Mouse (Mus musculus) limb, embryonic 13.5 days (tissue): ENCODE data around the gene Atxn2l. TPM values are rescaled to one million over a fixed set of nuclear protein-coding genes. Genes with fewer than 3 reads are reported as not detected.
"Not testable (repeated sequence)": the region's sequence is repeated elsewhere in the genome, so short reads cannot be mapped to it uniquely, and the experiment has no call there.

Experiments
- ATAC-seq: fragments of 200-750 bp; cut with Nextera tagmentation; 2 replicates; pipeline ENCODE4 v1.8.0; 2017; ENCODE audit warnings: low read depth, moderate number of reproducible peaks, moderate TSS enrichment; ENCODE audit not compliant: low FRiP score
- H3K27ac ChIP-seq: fragments of 300-500 bp; sonication (generic); 2 replicates; pipeline ENCODE4 v1.5.1; 2015; ENCODE audit warnings: inconsistent platforms, mild to moderate bottlenecking, moderate library complexity
- H3K27me3 ChIP-seq: fragments of 300-500 bp; sonication (generic); 2 replicates; pipeline ENCODE4 v1.6.1; 2015; ENCODE audit warnings: mild to moderate bottlenecking, inconsistent platforms
- H3K36me3 ChIP-seq: fragments of 300-500 bp; sonication (generic); 2 replicates; pipeline ENCODE4 v1.6.1; 2015; ENCODE audit warnings: inconsistent platforms, mild to moderate bottlenecking, moderate library complexity
- H3K4me1 ChIP-seq: fragments of 300-500 bp; sonication (generic); 2 replicates; pipeline ENCODE4 v1.6.1; 2015; ENCODE audit warnings: inconsistent platforms
- H3K4me2 ChIP-seq: fragments of 300-500 bp; sonication (generic); replicated peaks from 2 replicates; pipeline ENCODE4 v1.6.1; 2015; ENCODE audit warnings: inconsistent platforms, mild to moderate bottlenecking, moderate library complexity
- H3K4me3 ChIP-seq: fragments of 300-500 bp; sonication (generic); 2 replicates; pipeline ENCODE4 v1.5.1; 2015; ENCODE audit warnings: moderate library complexity, mild to moderate bottlenecking, inconsistent platforms
- H3K9ac ChIP-seq: fragments of 300-500 bp; sonication (generic); 2 replicates; pipeline ENCODE4 v1.6.1; 2015; ENCODE audit warnings: mild to moderate bottlenecking, inconsistent platforms
- H3K9me3 ChIP-seq: fragments of 300-500 bp; sonication (generic); 2 replicates; pipeline ENCODE4 v1.6.1; 2016; ENCODE audit warnings: inconsistent platforms
- WGBS: fragments of 180-500 bp; shearing (Covaris S2); methylation state at CpG from one replicate; pipeline ENCODE4 v1.1.7; 2015; 5-methylcytosine and 5-hydroxymethylcytosine counted together
- polyA plus RNA-seq: library from polyadenylated mRNA; unstranded; fragments of >200 nt; fragmentation: Nextera tagmentation; extraction: Ambion mirVana; gene quantifications from 2 replicates; pipeline ENCODE4 v1.2.1, GENCODE M21; 2015

The Atxn2l gene
- polyA plus RNA-seq, 1 experiment from 2014 or later: 51.8 TPM

DNA sequence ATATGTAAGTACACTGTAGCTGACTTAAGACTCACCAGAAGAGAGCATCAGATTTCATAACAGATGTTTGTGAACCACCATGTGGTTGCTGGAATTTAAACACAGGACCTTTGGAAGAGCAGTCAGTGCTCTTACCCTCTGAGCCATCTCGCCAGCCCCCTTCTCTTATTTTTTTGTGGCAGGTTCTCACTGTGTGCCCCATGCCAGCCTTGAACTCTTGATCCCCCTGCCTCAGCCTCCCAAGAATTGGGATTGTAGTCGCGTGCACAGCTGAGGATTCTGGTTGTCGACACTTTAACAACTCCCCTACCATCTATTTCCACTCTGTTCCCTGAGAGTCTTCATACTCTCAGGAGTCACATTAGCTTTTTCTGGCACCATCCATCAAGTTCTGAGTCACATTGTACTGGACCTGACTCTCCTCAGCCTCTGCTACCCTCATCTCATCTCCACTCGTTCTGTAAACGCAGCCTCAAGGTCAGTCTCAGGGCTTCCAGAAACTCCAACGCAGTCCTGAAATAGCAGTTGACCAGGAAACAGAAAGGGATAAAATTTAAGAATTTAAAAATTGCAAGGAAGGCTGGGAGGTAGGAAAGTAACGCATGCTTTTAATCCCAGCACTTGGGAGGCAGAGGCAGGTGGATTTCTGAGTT is 4.0 kb upstream of the Atxn2l start:
- H3K4me1 ChIP-seq: peaks cover 12% of the 10 kb centered on the region
- H3K4me2 ChIP-seq: no peak overlapping the region

DNA sequence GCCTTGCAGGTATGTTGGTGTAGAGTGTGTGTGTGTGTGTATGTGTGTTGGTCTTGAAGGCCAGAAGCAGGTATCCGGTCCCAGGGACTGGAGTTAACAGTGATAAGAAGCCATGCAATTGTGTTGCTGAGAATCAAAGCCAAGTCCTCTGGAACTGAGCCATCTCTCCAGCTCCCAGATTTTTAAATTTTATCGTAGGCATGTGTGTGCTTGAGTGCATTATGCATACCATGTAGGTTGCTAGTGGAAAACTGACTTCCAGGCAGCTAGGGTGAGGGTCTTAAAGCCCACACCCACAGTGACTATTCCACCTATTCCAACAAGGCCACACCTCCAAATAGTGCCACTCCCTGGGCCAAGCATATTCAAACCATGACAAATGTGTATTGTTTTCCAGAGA is 1.7 kb upstream of the Atxn2l start:
- H3K9ac ChIP-seq: no peak overlapping the region
- H3K36me3 ChIP-seq: peaks cover 14% of the 10 kb centered on the region
- no peaks in the 10 kb centered on the region for H3K9me3 ChIP-seq
- H3K4me2 ChIP-seq: no peak overlapping the region
- 78% methylated on average over 2 of the region's 2 CpGs for WGBS
- no peak overlapping the region for H3K27ac ChIP-seq
- no peak for ATAC-seq
- no peak overlapping the region for H3K4me3 ChIP-seq
- peaks cover 24% of the 10 kb centered on the region for H3K4me1 ChIP-seq
- H3K27me3 ChIP-seq: no peaks in the 10 kb centered on the region

More for the DNA sequence above, 4.0 kb upstream of the Atxn2l start:
- Histone ChIP-seq H3K4me3 (no peak overlapping the region), H3K9ac (no peak overlapping the region), H3K9me3 (no peaks in the 10 kb centered on the region), H3K36me3 (no peaks in the 10 kb centered on the region), H3K27ac (no peak overlapping the region), H3K27me3 (no peaks in the 10 kb centered on the region)
- 84% methylated on average over 8 of the region's 8 CpGs for WGBS
- no peak for ATAC-seq

DNA sequence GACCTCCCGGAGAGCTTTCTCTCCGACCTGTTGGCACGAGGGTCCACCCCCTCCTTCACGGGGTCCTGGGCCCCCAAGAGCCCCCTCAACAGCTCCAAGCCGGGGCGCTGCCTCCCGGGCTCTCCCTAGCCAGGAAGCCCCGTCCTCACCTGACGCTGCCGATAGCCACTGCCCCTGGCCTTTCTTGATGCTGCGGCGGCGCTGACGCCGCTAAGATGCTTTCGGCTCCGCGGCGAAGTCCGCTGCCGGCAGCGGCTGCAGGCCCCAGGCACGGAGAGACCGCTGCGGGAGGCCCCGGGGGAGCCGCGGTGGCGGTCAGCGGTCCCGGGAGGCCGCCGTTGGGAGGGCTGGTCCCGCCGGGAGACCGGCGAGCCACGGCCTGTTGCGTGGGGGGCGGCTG is 486 bp downstream of the Atxn2l start:
- Histone ChIP-seq H3K4me3 (peak overlapping the region; percentile 85), H3K4me2 (peak overlapping the region; percentile 49), H3K27ac (peak overlapping the region; percentile 99), H3K4me1 (peaks cover 24% of the 10 kb centered on the region), H3K36me3 (peaks cover 36% of the 10 kb centered on the region), H3K9ac (peak overlapping the region; percentile 99), H3K9me3 (no peaks in the 10 kb centered on the region), H3K27me3 (no peaks in the 10 kb centered on the region)
- under 1% methylated on average over 38 of the region's 40 CpGs for WGBS
- no peak for ATAC-seq

DNA sequence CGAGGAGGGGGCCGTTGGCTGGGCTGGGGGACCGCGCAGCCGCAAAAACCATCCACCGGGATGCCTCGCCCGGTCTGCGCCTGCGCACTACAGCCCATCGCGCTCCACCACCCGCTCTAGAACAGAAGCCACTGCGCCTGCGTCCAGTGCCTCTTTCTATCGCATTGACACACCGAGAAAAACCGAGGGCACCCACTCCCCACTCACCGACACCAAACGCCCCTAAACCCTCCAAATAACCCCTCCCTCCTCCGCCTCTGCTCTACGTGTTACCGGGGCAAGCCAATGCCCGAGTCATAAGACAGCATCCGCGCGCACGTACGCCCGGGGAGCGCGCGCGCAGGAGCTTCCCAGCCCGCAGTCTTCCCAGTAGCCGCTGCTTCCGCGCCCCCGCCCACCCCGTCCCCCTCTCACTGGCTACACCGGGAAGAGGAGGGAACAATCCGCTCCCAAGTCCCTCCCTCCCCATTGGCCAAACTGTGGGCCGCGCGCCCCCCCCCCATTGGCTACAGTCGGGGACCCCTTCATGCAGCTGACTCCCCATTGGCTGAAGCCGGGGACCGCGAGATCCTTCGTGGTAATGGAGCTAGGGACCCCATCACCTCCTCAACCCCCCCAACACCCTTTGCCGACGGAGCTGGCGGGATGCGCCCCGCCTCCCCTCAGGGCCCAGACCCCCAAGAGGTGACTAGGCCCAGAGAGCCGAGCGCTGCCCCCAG is 1.1 kb downstream of the Atxn2l start:
- peaks cover 41% of the 10 kb centered on the region for H3K36me3 ChIP-seq
- H3K27me3 ChIP-seq: no peaks in the 10 kb centered on the region
- H3K9me3 ChIP-seq: no peaks in the 10 kb centered on the region
- peaks cover 24% of the 10 kb centered on the region for H3K4me1 ChIP-seq
- peak overlapping the region; percentile 85 for H3K4me3 ChIP-seq
- under 1% methylated on average over 42 of the region's 57 CpGs for WGBS
- H3K27ac ChIP-seq: peak overlapping the region; percentile 99
- H3K9ac ChIP-seq: peak overlapping the region; percentile 99
- H3K4me2 ChIP-seq: peak overlapping the region; percentile 85
- peak; percentile 89 for ATAC-seq

DNA sequence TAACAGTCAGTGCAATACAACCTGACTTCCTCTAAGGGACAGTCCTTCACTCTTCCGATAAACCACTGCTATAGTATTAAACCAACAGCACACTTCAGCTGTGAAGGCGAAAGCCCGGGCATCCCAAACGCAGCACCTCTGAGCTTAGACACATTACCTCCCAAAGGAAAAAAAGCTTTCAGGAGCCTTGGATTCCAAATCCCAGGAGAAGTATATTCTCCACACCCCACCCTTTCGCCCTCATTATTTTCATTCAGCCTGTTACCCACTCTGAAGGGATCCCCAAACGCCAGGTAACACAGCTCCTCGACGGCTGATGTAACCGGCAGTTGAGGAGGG is 1.6 kb downstream of the Atxn2l start:
- Histone ChIP-seq H3K27me3 (no peaks in the 10 kb centered on the region), H3K9me3 (no peaks in the 10 kb centered on the region), H3K27ac (peak overlapping the region; percentile 99), H3K9ac (peak overlapping the region; percentile 99), H3K36me3 (peaks cover 47% of the 10 kb centered on the region), H3K4me3 (peak overlapping the region; percentile 85), H3K4me1 (peaks cover 24% of the 10 kb centered on the region), H3K4me2 (peak overlapping the region; percentile 85)
- 6% methylated on average over 9 of the region's 9 CpGs for WGBS
- no peak for ATAC-seq

DNA sequence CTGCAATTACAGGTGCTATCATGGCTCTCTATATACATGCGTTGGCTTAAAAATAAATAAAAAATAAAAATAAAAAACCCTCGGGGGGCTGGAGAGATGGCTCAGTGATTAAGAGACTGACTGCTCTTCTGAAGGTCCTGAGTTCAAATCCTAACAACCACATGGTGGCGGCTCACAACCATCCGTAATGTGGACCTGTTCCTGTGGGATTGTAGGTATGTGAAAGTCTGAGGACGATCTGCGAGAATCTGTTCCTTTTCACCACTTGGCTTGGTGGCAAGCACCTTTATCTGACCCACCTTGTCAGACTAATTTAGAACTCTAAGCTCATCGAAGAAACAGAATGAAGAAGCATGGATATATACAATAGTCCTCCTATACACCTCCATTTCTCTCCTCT is 3.8 kb downstream of the Atxn2l start:
- no peaks in the 10 kb centered on the region for H3K9me3 ChIP-seq
- no peak overlapping the region for H3K4me2 ChIP-seq
- peaks cover 69% of the 10 kb centered on the region for H3K36me3 ChIP-seq
- ATAC-seq: no peak
- H3K4me3 ChIP-seq: no peak overlapping the region
- H3K9ac ChIP-seq: no peak overlapping the region
- peaks cover 19% of the 10 kb centered on the region for H3K4me1 ChIP-seq
- WGBS: 91% methylated on average over 7 of the region's 7 CpGs
- no peak overlapping the region for H3K27ac ChIP-seq
- H3K27me3 ChIP-seq: no peaks in the 10 kb centered on the region

DNA sequence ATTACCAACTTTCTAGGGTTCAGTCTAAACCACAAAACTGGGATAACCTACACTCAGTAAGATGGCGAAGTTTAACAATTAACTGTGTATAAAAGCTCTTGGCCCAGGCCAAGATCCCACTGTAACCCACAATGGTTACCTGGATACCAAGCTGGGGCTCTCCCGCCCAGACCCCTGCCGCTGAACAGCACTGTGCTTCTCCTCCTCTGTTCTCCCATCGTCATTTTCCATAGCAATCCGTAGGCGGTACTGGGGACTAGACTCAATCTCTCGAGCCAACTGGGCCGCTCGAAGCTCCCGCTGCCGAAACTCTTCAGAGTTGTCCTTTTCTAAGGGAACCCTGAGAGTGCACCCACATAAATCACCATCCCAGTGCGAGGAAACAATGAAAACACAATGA is 5.3 kb downstream of the Atxn2l start:
- Histone ChIP-seq H3K9me3 (no peaks in the 10 kb centered on the region), H3K27me3 (no peaks in the 10 kb centered on the region), H3K4me3 (no peak overlapping the region), H3K27ac (no peak overlapping the region), H3K9ac (no peak overlapping the region), H3K4me1 (peaks cover 12% of the 10 kb centered on the region), H3K36me3 (peaks cover 84% of the 10 kb centered on the region), H3K4me2 (no peak overlapping the region)
- 91% methylated on average over 12 of the region's 12 CpGs for WGBS
- no peak for ATAC-seq

DNA sequence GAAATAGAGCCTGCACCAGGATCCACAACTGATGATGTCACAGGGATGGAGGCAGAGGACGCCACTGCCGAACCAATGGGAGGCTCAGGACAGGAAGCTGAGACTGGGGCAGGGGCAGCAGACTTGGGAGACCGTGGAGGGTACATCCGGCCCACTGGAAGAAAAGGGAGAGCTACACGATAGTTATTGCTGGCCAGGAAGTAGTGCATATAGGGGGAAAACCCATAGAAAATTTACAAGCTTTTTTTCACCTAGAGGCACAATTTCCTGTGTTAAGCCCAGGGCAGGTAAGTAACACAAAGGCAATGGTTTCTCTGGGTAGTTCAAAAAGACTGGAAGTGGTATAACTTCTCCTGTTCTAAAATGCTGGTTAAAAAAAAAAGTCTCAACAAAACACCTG is 6.8 kb downstream of the Atxn2l start:
- Histone ChIP-seq H3K4me2 (no peak overlapping the region), H3K27ac (no peak overlapping the region), H3K36me3 (peaks cover 97% of the 10 kb centered on the region), H3K9ac (no peak overlapping the region), H3K4me1 (peaks cover 10% of the 10 kb centered on the region), H3K27me3 (no peaks in the 10 kb centered on the region), H3K4me3 (no peak overlapping the region), H3K9me3 (no peaks in the 10 kb centered on the region)
- 86% methylated on average over 5 of the region's 5 CpGs for WGBS
- no peak for ATAC-seq

DNA sequence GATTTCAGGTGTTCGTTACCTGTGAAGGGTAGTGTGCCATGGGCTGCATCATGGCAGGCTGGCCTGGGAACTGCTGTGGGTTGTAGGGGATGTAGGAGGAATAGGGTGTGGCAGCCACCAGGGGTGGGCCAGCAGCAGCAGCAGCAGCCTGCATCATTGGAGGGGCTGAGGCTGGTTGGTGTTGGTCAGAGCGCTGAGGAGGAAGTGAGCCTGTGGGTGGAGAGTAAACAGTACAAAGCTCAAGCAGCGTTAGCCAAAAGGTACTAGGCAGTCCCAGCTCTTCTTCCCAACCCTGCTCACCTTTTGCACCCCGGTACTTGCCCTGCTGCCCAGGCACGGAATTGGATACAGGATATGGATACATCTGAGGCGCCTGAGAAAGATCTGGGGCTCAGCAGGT is 9.1 kb downstream of the Atxn2l start:
- ATAC-seq: no peak
- Histone ChIP-seq H3K9ac (no peak overlapping the region; the same call in 1 of the 2 replicates), H3K36me3 (peaks cover 96% of the 10 kb centered on the region)

DNA sequence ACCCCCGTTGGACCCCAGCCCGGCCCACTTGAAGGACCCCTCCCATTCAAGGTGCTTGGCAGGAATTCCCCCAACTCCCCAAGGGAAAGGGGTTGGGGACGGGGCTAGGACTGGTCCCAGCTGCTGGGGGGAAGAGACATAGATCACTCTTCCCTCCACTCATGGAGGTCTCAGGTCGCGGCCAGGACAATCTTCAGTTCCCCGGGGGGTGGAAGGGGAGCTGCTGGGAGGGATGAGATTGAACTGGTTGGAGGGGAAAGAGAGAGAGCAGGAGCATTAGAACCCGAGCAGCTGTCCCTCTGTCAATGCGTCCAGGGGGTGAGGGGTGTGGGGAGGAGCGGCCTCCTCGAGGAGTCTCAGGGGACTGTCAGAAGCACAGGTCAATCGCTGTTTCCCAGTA is 11.3 kb downstream of the Atxn2l start:
- H3K27me3 ChIP-seq: no peaks in the 10 kb centered on the region
- ATAC-seq: no peak
- H3K9me3 ChIP-seq: no peaks in the 10 kb centered on the region
- 55% methylated on average over 11 of the region's 11 CpGs for WGBS
- H3K36me3 ChIP-seq: peaks cover 82% of the 10 kb centered on the region
- H3K9ac ChIP-seq: no peak overlapping the region
- peaks cover 10% of the 10 kb centered on the region for H3K4me1 ChIP-seq
- H3K4me3 ChIP-seq: no peak overlapping the region
- no peak overlapping the region for H3K27ac ChIP-seq
- H3K4me2 ChIP-seq: no peak overlapping the region

More for the DNA sequence above, 9.1 kb downstream of the Atxn2l start:
- Histone ChIP-seq H3K4me2 (no peak overlapping the region), H3K9me3 (no peaks in the 10 kb centered on the region), H3K27ac (no peak overlapping the region), H3K27me3 (no peaks in the 10 kb centered on the region), H3K4me3 (no peak overlapping the region), H3K4me1 (no peaks in the 10 kb centered on the region)
- WGBS: 87% methylated on average over 6 of the region's 6 CpGs

DNA sequence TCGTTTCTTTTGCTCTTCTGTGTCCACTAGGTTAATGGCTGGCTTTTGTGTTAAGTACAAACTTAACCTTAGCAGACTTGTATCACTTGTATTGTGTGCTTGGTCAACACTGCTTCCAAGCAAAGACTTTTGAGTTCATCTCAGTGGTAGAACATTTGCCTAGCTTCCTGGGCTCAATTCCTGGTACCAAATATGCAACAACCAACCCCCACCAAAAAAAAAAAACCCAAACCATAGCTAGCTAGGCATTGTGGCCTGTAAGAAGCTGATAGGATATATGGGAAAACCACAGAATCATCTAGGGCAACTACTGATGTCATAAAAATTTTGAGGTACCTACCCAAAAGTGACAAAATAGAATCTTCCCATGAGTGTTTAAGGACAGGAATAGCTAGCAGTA is 12.2 kb downstream of the Atxn2l start:
- peaks cover 12% of the 10 kb centered on the region for H3K4me1 ChIP-seq
- H3K4me2 ChIP-seq: no peak overlapping the region
- H3K9me3 ChIP-seq: no peaks in the 10 kb centered on the region
- H3K36me3 ChIP-seq: peaks cover 72% of the 10 kb centered on the region
- no peak overlapping the region for H3K27ac ChIP-seq
- no peak overlapping the region for H3K9ac ChIP-seq
- no peak overlapping the region for H3K4me3 ChIP-seq
- no peaks in the 10 kb centered on the region for H3K27me3 ChIP-seq
- ATAC-seq: no peak
- 81% methylated on average over 1 of the region's 1 CpGs for WGBS

DNA sequence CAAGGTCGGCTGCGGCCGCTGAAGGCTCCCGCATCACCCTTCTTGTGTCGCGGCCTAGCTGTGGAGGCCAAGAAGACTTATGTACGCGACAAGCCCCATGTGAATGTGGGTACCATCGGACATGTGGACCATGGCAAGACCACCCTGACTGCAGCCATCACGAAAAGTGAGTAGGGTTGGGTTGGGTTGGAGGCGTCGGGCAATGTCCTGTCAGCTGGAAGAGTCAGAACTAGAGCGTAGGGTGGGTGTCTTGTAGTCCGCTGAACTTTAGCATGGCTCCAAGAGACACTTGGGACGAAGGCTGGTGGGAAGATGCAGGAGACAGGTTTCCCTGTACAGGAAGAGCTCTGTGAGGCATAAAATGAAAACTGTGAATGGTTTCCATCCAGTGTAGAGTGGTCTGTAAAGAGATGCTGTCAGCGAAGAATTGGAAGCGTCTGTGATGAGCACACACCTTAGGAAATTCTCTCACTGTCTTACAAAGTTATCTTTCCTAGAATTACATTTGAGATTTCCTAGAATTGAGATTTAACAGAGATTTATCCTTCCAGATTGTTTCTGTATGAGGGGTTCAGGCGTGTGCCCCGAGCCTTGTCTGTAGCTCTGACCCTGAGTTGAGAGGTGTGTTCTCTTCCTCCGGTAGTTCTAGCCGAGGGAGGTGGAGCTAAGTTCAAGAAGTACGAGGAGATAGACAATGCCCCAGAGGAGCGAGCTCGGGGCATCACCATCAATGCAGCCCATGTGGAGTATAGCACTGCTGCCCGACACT is 15.4 kb downstream of the Atxn2l start:
- peak overlapping the region; percentile 81 for H3K9ac ChIP-seq
- H3K4me2 ChIP-seq: peak overlapping the region; percentile 83
- peak overlapping the region; percentile 56 for H3K4me3 ChIP-seq
- ATAC-seq, H3K9me3 ChIP-seq, H3K27ac ChIP-seq, H3K27me3 ChIP-seq: not testable (repeated sequence)
- 19% methylated on average over 25 of the region's 25 CpGs for WGBS
- peaks cover 40% of the 10 kb centered on the region for H3K36me3 ChIP-seq
- peaks cover 16% of the 10 kb centered on the region for H3K4me1 ChIP-seq
